Mouse (Mus musculus) cerebellum, postnatal 4 days (tissue): ENCODE results near the gene Ptbp3.
"Not testable (repeated sequence)": the region's sequence is repeated elsewhere in the genome, so short reads cannot be mapped to it uniquely, and the experiment has no call there.

ENCODE experiments used
- DNase-seq, 2 experiments: peaks; one replicate each; pipeline ENCODE4 v3.0.0; 2022; ENCODE audit warnings: low spot score in 2 of 2, mixed read lengths in 1 of 2

Gene Ptbp3

GRCm38 (mm10) chr4:59549175-59549976 is at the start of gene Ptbp3:
Ptbp3 (minus strand) TSS chr4:59549364.
- DNase-seq, result peak; percentile 81 to 95

- DNase-seq, result no peak
Observed at GRCm38 (mm10) chr4:59596556-59596955, 47.4 kb upstream of the Ptbp3 start.

GRCm38 (mm10) chr4:59594614-59595013 is 45.5 kb upstream of the Ptbp3 start:
- no peak for DNase-seq

- no peak for DNase-seq
Observed at GRCm38 (mm10) chr4:59587872-59588226, 38.7 kb upstream of the Ptbp3 start.

GRCm38 (mm10) chr4:59587215-59587871 is 38.2 kb upstream of the Ptbp3 start:
- DNase-seq, result no peak

- no peak for DNase-seq
Observed at GRCm38 (mm10) chr4:59585097-59585496, 35.9 kb upstream of the Ptbp3 start.

- DNase-seq, result no peak
Observed at GRCm38 (mm10) chr4:59582186-59582585, 33.0 kb upstream of the Ptbp3 start.

- peak; percentile 84 to 96 for DNase-seq
Observed at GRCm38 (mm10) chr4:59581314-59582185, 32.4 kb upstream of the Ptbp3 start, which contains the start of gene Hsdl2. Hsdl2 (plus strand) TSS chr4:59581563.

GRCm38 (mm10) chr4:59580495-59581281 is 31.5 kb upstream of the Ptbp3 start:
- DNase-seq, result peak in 1 of 2 experiments; percentile 25

GRCm38 (mm10) chr4:59575184-59575958 is 26.2 kb upstream of the Ptbp3 start:
- DNase-seq, result no peak

GRCm38 (mm10) chr4:59572521-59573118 is 23.5 kb upstream of the Ptbp3 start:
- DNase-seq, result no peak

GRCm38 (mm10) chr4:59570519-59570918 is 21.4 kb upstream of the Ptbp3 start:
- DNase-seq, result not testable (repeated sequence)

- peak; percentile 43 to 78 for DNase-seq
Observed at GRCm38 (mm10) chr4:59569538-59569937, 20.4 kb upstream of the Ptbp3 start.

- DNase-seq, result no peak
Observed at GRCm38 (mm10) chr4:59567576-59568260, 18.6 kb upstream of the Ptbp3 start.

GRCm38 (mm10) chr4:59565571-59566188 is 16.5 kb upstream of the Ptbp3 start:
- no peak for DNase-seq

GRCm38 (mm10) chr4:59564128-59564527 is 15.0 kb upstream of the Ptbp3 start:
- no peak for DNase-seq

- no peak for DNase-seq
Observed at GRCm38 (mm10) chr4:59560141-59560540, 11.0 kb upstream of the Ptbp3 start.

GRCm38 (mm10) chr4:59558096-59558720 is 9.0 kb upstream of the Ptbp3 start:
- no peak for DNase-seq

- not testable (repeated sequence) for DNase-seq
Observed at GRCm38 (mm10) chr4:59557343-59557742, 8.2 kb upstream of the Ptbp3 start.
